Mouse (Mus musculus): ENCODE measurements around the gene B630019K06Rik. TPM values are rescaled to one million over a fixed set of nuclear protein-coding genes. Genes with fewer than 3 reads are reported as not detected.

B630019K06Rik gene
- total RNA-seq, 2 experiments from 2014 or later = 31.4 to 35.0 TPM

DNA sequence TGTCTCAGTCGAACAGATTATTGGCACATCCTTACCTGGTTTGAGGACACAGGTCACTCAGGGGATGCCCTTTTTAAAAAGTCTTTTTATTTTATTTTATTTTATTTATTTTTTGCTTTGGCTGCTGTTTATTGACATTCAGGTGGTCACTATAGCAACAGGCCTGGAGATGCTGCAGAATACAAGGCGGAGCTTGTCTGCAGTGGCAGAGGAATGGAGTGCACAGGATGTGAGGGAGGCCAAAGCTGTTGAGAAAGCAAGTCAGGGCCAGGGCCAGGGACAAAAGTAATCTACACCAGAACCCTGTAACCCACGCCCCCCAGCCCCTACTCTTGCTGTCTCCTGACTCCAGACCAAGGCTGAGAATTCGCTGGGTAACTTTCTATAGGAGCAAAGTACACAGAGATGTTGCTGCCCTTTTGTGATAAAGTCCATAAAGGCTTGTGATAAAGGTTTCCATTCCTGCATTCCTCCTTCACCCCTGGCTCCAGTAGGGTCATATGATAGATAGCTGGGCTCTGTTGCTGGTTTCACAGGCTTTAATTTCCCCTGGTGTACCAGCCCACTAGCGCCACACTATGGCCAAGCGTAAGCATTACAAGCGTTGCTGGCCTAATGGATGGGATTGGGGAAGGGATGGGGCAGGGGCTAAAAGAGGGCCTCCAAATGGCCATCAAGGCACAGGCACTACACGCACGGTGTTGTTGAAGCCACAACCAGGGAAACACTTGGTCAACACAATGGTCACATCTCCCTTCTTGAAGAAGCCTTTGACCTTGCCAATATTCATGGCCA lies 29.8 kb downstream of the B630019K06Rik start:
- H3K27ac ChIP-seq = no peak overlapping the region
- peak in 1 of 2 experiments; percentile 9 for DNase-seq (ENCODE audit: extremely low spot score in 1 of 2, low spot score in 2 of 2)
- TF ChIP-seq CTCF (IDR thresholded peaks at IDR 0.05) = peak; percentile 39
- no peak overlapping the region for H3K4me3 ChIP-seq
- intact Hi-C loops (cut with DNase I) = no loop called here

DNA sequence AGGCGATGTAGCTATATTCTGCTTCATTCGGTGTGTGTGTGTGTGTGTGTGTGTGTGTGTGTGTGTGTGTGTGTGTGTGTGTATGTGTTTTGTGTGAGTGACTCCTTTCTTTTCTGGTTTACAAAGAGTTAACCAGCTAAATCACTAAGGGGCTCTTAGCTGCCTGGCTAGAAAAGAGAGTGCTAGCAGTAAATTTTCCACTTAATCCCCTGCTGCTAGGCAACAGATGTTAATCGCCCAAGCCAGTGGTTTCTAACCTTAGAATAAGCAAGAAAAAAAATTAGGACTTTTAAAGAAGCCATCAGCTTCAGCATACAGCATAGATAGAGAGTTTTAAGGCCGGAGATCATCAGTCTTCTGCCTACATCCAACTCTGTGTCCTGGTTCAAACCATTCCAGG lies 35.1 kb downstream of the B630019K06Rik start:
- no peak overlapping the region for H3K27ac ChIP-seq
- H3K4me3 ChIP-seq = no peak overlapping the region
- no peak for TF ChIP-seq CTCF (IDR thresholded peaks at IDR 0.05)
- DNase-seq (ENCODE audit: extremely low spot score in 1 of 2, low spot score in 2 of 2) = no peak
- intact Hi-C loops (cut with DNase I) = no loop called here

DNA sequence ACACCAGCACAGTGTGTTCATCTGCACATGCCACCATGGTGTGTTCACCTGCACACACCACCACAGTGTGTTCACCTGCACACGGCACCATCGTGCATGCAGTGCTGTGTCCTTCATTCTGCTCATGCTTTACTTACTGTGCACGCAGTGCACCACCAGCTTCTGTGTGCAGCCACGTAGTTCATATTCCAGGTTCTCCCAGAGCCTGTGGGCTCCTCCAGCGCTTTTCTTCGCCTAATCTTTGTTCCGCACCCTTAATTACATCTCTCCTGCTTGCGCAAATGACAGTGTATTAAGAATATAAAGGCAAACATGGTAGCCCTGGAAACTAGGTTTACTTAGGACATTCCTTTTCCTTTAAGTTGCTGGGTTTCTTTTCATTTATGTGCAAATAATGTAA lies 51.9 kb downstream of the B630019K06Rik start:
- Histone ChIP-seq H3K4me3 (no peak overlapping the region), H3K27ac (no peak overlapping the region)
- TF ChIP-seq CTCF (IDR thresholded peaks at IDR 0.05) = no peak
- intact Hi-C loops (cut with DNase I) = no loop called here
- no peak for DNase-seq (ENCODE audit: extremely low spot score in 1 of 2, low spot score in 2 of 2)

Other genes with a start within 250 kb of the B630019K06Rik start
- gene Ssxb8, start 201.5 kb upstream of the B630019K06Rik start, total RNA-seq (2021) = not detected
- not detected for gene Ssx9, start 143.9 kb upstream of the B630019K06Rik start, total RNA-seq (2021)
- gene Ssxb5, start 88.7 kb upstream of the B630019K06Rik start, total RNA-seq (2021) = not detected
- gene Gm6592, start 48.4 kb upstream of the B630019K06Rik start, total RNA-seq (2021) = not detected
- gene Gm5751, start 18.1 kb upstream of the B630019K06Rik start, total RNA-seq (2021) = not detected
- not detected for gene Fthl17b, start 70.6 kb downstream of the B630019K06Rik start, total RNA-seq (2021)
- gene Fthl17c, start 84.2 kb downstream of the B630019K06Rik start, total RNA-seq (2021) = not detected
- not detected for gene Fthl17d, start 94.4 kb downstream of the B630019K06Rik start, total RNA-seq (2021)
- not detected for gene Fthl17e, start 141.1 kb downstream of the B630019K06Rik start, total RNA-seq (2021)
- not detected for gene Fthl17f, start 170.6 kb downstream of the B630019K06Rik start, total RNA-seq (2021)
- not detected for gene 4930402K13Rik, start 212.2 kb downstream of the B630019K06Rik start, total RNA-seq (2021)

Measured in left cerebral cortex, adult 2 months (tissue).